ENCODE assay signal across 9 mouse cellular contexts in genomic region chr2:32448480-32448879, GRCm38 (mm10). TPM values are rescaled to one million over a fixed set of nuclear protein-coding genes. Genes with fewer than 3 reads are reported as not detected.
DNase-seq lines count a peak whose midpoint lies in the region; ATAC-seq and TF ChIP-seq lines count a peak whose summit lies in the region.
"Had no signal": no experiment of that assay in that cellular context is flagged by ENCODE, and none has a peak within 500 bp of the region (broad histone marks: within the 10 kb centered on the region; RNA-seq: fewer than 3 reads in every experiment).

No protein-coding gene starts in this region.

- H3K4me1 ChIP-seq in embryonic facial prominence, embryonic 12.5 days, result peaks cover 19% of the 10 kb centered on the region
- peaks cover 41% of the 10 kb centered on the region for H3K4me1 ChIP-seq in embryonic facial prominence, embryonic 10.5 days
- peaks cover 45% of the 10 kb centered on the region for H3K4me1 ChIP-seq in limb, embryonic 15.5 days
- peaks cover 32% of the 10 kb centered on the region for H3K4me1 ChIP-seq in limb, embryonic 10.5 days
- peaks cover 44% of the 10 kb centered on the region for H3K4me1 ChIP-seq in bone marrow macrophage, adult 2 months (ENCODE audit: control insufficient read depth, insufficient read depth, low read length)
- H3K4me1 ChIP-seq in hindbrain, embryonic 10.5 days (replicated peaks), result peaks cover 38% of the 10 kb centered on the region

- no peak overlapping the region for H3K4me2 ChIP-seq in embryonic facial prominence, embryonic 12.5 days (replicated peaks)
- H3K4me2 ChIP-seq in limb, embryonic 15.5 days, result no peak overlapping the region
- H3K4me2 ChIP-seq in myocyte (ENCODE audit: low read depth), result peak overlapping the region; percentile 33

- H3K27me3 ChIP-seq in embryonic facial prominence, embryonic 12.5 days, result no peaks in the 10 kb centered on the region
- H3K27me3 ChIP-seq in embryonic facial prominence, embryonic 10.5 days (replicated peaks; ENCODE audit: low read depth, poor library complexity, severe bottlenecking), result no peaks in the 10 kb centered on the region
- H3K27me3 ChIP-seq in limb, embryonic 15.5 days, result no peaks in the 10 kb centered on the region
- no peaks in the 10 kb centered on the region for H3K27me3 ChIP-seq in limb, embryonic 10.5 days (ENCODE audit: low read depth, poor library complexity, severe bottlenecking)
- no peaks in the 10 kb centered on the region for H3K27me3 ChIP-seq in myocyte (ENCODE audit: control insufficient read depth, insufficient read depth, insufficient read length)
- H3K27me3 ChIP-seq in hindbrain, embryonic 10.5 days (ENCODE audit: insufficient read depth, poor library complexity, severe bottlenecking), result no peaks in the 10 kb centered on the region

- TF ChIP-seq POLR2A in bone marrow macrophage, adult 2 months (IDR thresholded peaks at IDR 0.05; ENCODE audit: borderline replicate concordance, low read depth, low read length), result no peak
- no peak for TF ChIP-seq POLR2A in myocyte (IDR thresholded peaks at IDR 0.05; ENCODE audit: insufficient read length, low read depth)

- no peak overlapping the region for H3ac ChIP-seq in myocyte (ENCODE audit: control insufficient read depth, insufficient read length)

- no peak overlapping the region for H3K4me3 ChIP-seq in embryonic facial prominence, embryonic 12.5 days
- no peak overlapping the region for H3K4me3 ChIP-seq in embryonic facial prominence, embryonic 10.5 days
- H3K4me3 ChIP-seq in limb, embryonic 15.5 days, result no peak overlapping the region
- H3K4me3 ChIP-seq in limb, embryonic 10.5 days, result no peak overlapping the region
- H3K4me3 ChIP-seq in bone marrow macrophage, adult 2 months (ENCODE audit: insufficient read depth, low read length), result no peak overlapping the region
- H3K4me3 ChIP-seq in myocyte, result no peak overlapping the region
- no peak overlapping the region for H3K4me3 ChIP-seq in hindbrain, embryonic 10.5 days

- peaks cover 47% of the 10 kb centered on the region for H3K79me2 ChIP-seq in myocyte (ENCODE audit: control insufficient read depth, insufficient read depth)

- no peaks in the 10 kb centered on the region for H3K36me3 ChIP-seq in embryonic facial prominence, embryonic 12.5 days
- H3K36me3 ChIP-seq in embryonic facial prominence, embryonic 10.5 days (replicated peaks), result peaks cover 35% of the 10 kb centered on the region; the same call in 1 of the 2 replicates
- H3K36me3 ChIP-seq in limb, embryonic 15.5 days, result peaks cover 10% of the 10 kb centered on the region; the same call in 1 of the 2 replicates
- H3K36me3 ChIP-seq in limb, embryonic 10.5 days, result peaks cover 24% of the 10 kb centered on the region
- H3K36me3 ChIP-seq in myocyte (ENCODE audit: control insufficient read depth, insufficient read depth), result no peaks in the 10 kb centered on the region
- 0 out of 2 replicates have a peak, but pooled peaks cover 11% of the 10 kb centered on the region for H3K36me3 ChIP-seq in hindbrain, embryonic 10.5 days

- WGBS in embryonic facial prominence, embryonic 12.5 days, result 72% methylated on average over 1 of the region's 1 CpGs
- WGBS in embryonic facial prominence, embryonic 10.5 days, result 85% methylated on average over 1 of the region's 1 CpGs
- 80% methylated on average over 1 of the region's 1 CpGs for WGBS in limb, embryonic 15.5 days
- 83% methylated on average over 1 of the region's 1 CpGs for WGBS in limb, embryonic 10.5 days
- WGBS in hindbrain, embryonic 10.5 days, result 82% methylated on average over 1 of the region's 1 CpGs

- H3K9me3 ChIP-seq in embryonic facial prominence, embryonic 12.5 days, result no peaks in the 10 kb centered on the region
- no peaks in the 10 kb centered on the region for H3K9me3 ChIP-seq in embryonic facial prominence, embryonic 10.5 days
- H3K9me3 ChIP-seq in limb, embryonic 15.5 days, result no peaks in the 10 kb centered on the region
- no peaks in the 10 kb centered on the region for H3K9me3 ChIP-seq in limb, embryonic 10.5 days (replicated peaks)
- H3K9me3 ChIP-seq in hindbrain, embryonic 10.5 days, result no peaks in the 10 kb centered on the region

- ATAC-seq in embryonic facial prominence, embryonic 12.5 days (ENCODE audit: insufficient number of reproducible peaks, insufficient read depth, low FRiP score, low TSS enrichment), result no peak
- ATAC-seq in limb, embryonic 15.5 days (ENCODE audit: insufficient number of reproducible peaks, low FRiP score, low TSS enrichment, low read depth), result no peak

- no peak overlapping the region for H3K9ac ChIP-seq in embryonic facial prominence, embryonic 12.5 days
- no peak overlapping the region for H3K9ac ChIP-seq in limb, embryonic 15.5 days

- DNase-seq in embryonic facial prominence, embryonic 10.5 days (ENCODE audit: low spot score), result no peak
- DNase-seq in limb, embryonic 10.5 days (ENCODE audit: low spot score), result no peak
- DNase-seq in cerebellum, adult 9-11 months, result no peak
- DNase-seq in hindbrain, embryonic 10.5 days (ENCODE audit: low spot score), result no peak
- DNase-seq: cerebellum, postnatal 36 days had no signal

- H3K27ac ChIP-seq in embryonic facial prominence, embryonic 12.5 days, result 0 out of 2 replicates have a peak overlapping the region, but pooled peaks have one; percentile 54
- H3K27ac ChIP-seq in embryonic facial prominence, embryonic 10.5 days (replicated peaks), result no peak overlapping the region
- peak overlapping the region; percentile 59; the same call in 1 of the 2 replicates for H3K27ac ChIP-seq in limb, embryonic 15.5 days
- no peak overlapping the region for H3K27ac ChIP-seq in limb, embryonic 10.5 days
- H3K27ac ChIP-seq in bone marrow macrophage, adult 2 months (ENCODE audit: insufficient read depth, low read depth, low read length), result peak overlapping the region; percentile 57
- no peak overlapping the region for H3K27ac ChIP-seq in hindbrain, embryonic 10.5 days

- no peak for TF ChIP-seq CTCF in bone marrow macrophage, adult 2 months (IDR thresholded peaks at IDR 0.05; ENCODE audit: low read depth, low read length)

TF ChIP-seq in myocyte, 11 proteins besides CTCF, POLR2A, EP300 and RAD21:
- TF ChIP-seq SRF (IDR thresholded peaks at IDR 0.05; ENCODE audit: control insufficient read depth, insufficient read length, low read depth), result no peak
- TF ChIP-seq USF1 (IDR thresholded peaks at IDR 0.05; ENCODE audit: low read depth), result no peak
- TF ChIP-seq MAX (IDR thresholded peaks at IDR 0.05; ENCODE audit: low read depth), result no peak
- no peak for TF ChIP-seq MYOD1 (IDR thresholded peaks at IDR 0.05; ENCODE audit: control insufficient read depth in 1 of 3, insufficient read length in 2 of 3, low read depth in 2 of 3)
- no peak for TF ChIP-seq CEBPB (IDR thresholded peaks at IDR 0.05; ENCODE audit: insufficient read depth, poor library complexity, severe bottlenecking)
- TF ChIP-seq E2F4 (IDR thresholded peaks at IDR 0.05; ENCODE audit: insufficient read depth), result no peak
- TF ChIP-seq POLR2AphosphoS2 (IDR thresholded peaks at IDR 0.05; ENCODE audit: insufficient read length, low read depth), result no peak
TF ChIP-seq in myocyte: peak in this region for 0.

RNA-seq across cellular contexts. Expression of gene Naif1, which starts 1.8 kb away (rescaled TPM):
- 6.1 and 6.3 TPM in 2 replicates for polyA plus RNA-seq in embryonic facial prominence, embryonic 12.5 days (2016; fragmentation: Nextera tagmentation; extraction: Ambion mirVana)
- polyA plus RNA-seq in embryonic facial prominence, embryonic 10.5 days (2016; fragmentation: Nextera tagmentation; extraction: Ambion mirVana), result 6.4 and 6.8 TPM in 2 replicates
- 5.6 and 6.0 TPM in 2 replicates for polyA plus RNA-seq in limb, embryonic 15.5 days (2015; fragmentation: Nextera tagmentation; extraction: Ambion mirVana)
- polyA plus RNA-seq in limb, embryonic 10.5 days (2016; fragmentation: Nextera tagmentation; extraction: Ambion mirVana), result 5.9 and 7.3 TPM in 2 replicates
- polyA plus RNA-seq in bone marrow macrophage, adult 2 months (2012; ENCODE audit: insufficient read depth, insufficient read length, missing spikeins), result 5.5 and 6.0 TPM in 2 replicates
- 3.0 TPM for polyA plus RNA-seq in myocyte (2012; fragmentation: generic; extraction: Trizol)
- 6.0 and 6.4 TPM in 2 replicates for polyA plus RNA-seq in hindbrain, embryonic 10.5 days (2016; fragmentation: Nextera tagmentation; extraction: Ambion mirVana)

RNA-seq across cellular contexts. Expression of gene Slc25a25, which starts 2.8 kb away (rescaled TPM):
- 30.2 and 31.5 TPM in 2 replicates for polyA plus RNA-seq in embryonic facial prominence, embryonic 12.5 days (2016; fragmentation: Nextera tagmentation; extraction: Ambion mirVana)
- 29.8 and 31.8 TPM in 2 replicates for polyA plus RNA-seq in embryonic facial prominence, embryonic 10.5 days (2016; fragmentation: Nextera tagmentation; extraction: Ambion mirVana)
- polyA plus RNA-seq in limb, embryonic 15.5 days (2015; fragmentation: Nextera tagmentation; extraction: Ambion mirVana), result 17.1 and 17.5 TPM in 2 replicates
- polyA plus RNA-seq in limb, embryonic 10.5 days (2016; fragmentation: Nextera tagmentation; extraction: Ambion mirVana), result 30.8 and 33.0 TPM in 2 replicates
- 4.8 and 6.9 TPM in 2 replicates for polyA plus RNA-seq in bone marrow macrophage, adult 2 months (2012; ENCODE audit: insufficient read depth, insufficient read length, missing spikeins)
- polyA plus RNA-seq in myocyte (2012; fragmentation: generic; extraction: Trizol), result 9.5 TPM
- polyA plus RNA-seq in hindbrain, embryonic 10.5 days (2016; fragmentation: Nextera tagmentation; extraction: Ambion mirVana), result 28.8 and 34.4 TPM in 2 replicates

RNA-seq across cellular contexts. Expression of gene Ptges2, which starts 52.8 kb away (rescaled TPM):
- polyA plus RNA-seq in embryonic facial prominence, embryonic 12.5 days (2016; fragmentation: Nextera tagmentation; extraction: Ambion mirVana), result 36.1 and 36.9 TPM in 2 replicates
- 32.2 and 32.5 TPM in 2 replicates for polyA plus RNA-seq in embryonic facial prominence, embryonic 10.5 days (2016; fragmentation: Nextera tagmentation; extraction: Ambion mirVana)
- 24.9 and 26.0 TPM in 2 replicates for polyA plus RNA-seq in limb, embryonic 15.5 days (2015; fragmentation: Nextera tagmentation; extraction: Ambion mirVana)
- polyA plus RNA-seq in limb, embryonic 10.5 days (2016; fragmentation: Nextera tagmentation; extraction: Ambion mirVana), result 32.7 and 37.0 TPM in 2 replicates
- polyA plus RNA-seq in bone marrow macrophage, adult 2 months (2012; ENCODE audit: insufficient read depth, insufficient read length, missing spikeins), result 7.4 and 7.9 TPM in 2 replicates
- polyA plus RNA-seq in myocyte (2012; fragmentation: generic; extraction: Trizol), result 50.6 TPM
- polyA plus RNA-seq in hindbrain, embryonic 10.5 days (2016; fragmentation: Nextera tagmentation; extraction: Ambion mirVana), result 26.3 and 32.3 TPM in 2 replicates

Comparison
In these comparisons a context has a peak if more than half of its experiments do, and no peak if none do; other contexts are left out.
1. H3K27ac ChIP-seq: peak in embryonic facial prominence, embryonic 12.5 days (single experiment), limb, embryonic 15.5 days (single experiment) and bone marrow macrophage, adult 2 months (single experiment); none in embryonic facial prominence, embryonic 10.5 days (single experiment), limb, embryonic 10.5 days (single experiment) and hindbrain, embryonic 10.5 days (single experiment).